Mouse (Mus musculus): ENCODE measurements around the gene Gcsam. TPM values are rescaled to one million over a fixed set of nuclear protein-coding genes. Genes with fewer than 3 reads are reported as not detected.

Gene Gcsam
- total and polyA plus RNA-seq, 2 experiments from 2014 or later, result not detected

- Histone ChIP-seq H3K27ac (ENCODE audit: low read depth, low read length) (no peak overlapping the region), H3K4me3 (ENCODE audit: low read depth, low read length) (no peak overlapping the region), H3K9me3 (ENCODE audit: low read length) (no peaks in the 10 kb centered on the region), H3K4me1 (ENCODE audit: insufficient read depth, low read length) (no peaks in the 10 kb centered on the region), H3K9ac (replicated peaks; ENCODE audit: low read length, poor library complexity, severe bottlenecking) (no peak overlapping the region), H3K4me2 (ENCODE audit: low read depth, low read length, poor library complexity, severe bottlenecking) (no peak overlapping the region), H3K27me3 (ENCODE audit: insufficient read depth, low read length) (no peaks in the 10 kb centered on the region), H3K36me3 (ENCODE audit: insufficient read depth, low read length) (no peaks in the 10 kb centered on the region)
- 83% methylated on average over 2 of the region's 2 CpGs for WGBS
- TF ChIP-seq CTCF (IDR thresholded peaks at IDR 0.05), result no peak
- no peak for DNase-seq (ENCODE audit: low spot score)
- ATAC-seq (ENCODE audit: low FRiP score), result no peak
Measured at GRCm38 (mm10) chr16:45635826-45636225, 25.6 kb downstream of the Gcsam start.

DNA sequence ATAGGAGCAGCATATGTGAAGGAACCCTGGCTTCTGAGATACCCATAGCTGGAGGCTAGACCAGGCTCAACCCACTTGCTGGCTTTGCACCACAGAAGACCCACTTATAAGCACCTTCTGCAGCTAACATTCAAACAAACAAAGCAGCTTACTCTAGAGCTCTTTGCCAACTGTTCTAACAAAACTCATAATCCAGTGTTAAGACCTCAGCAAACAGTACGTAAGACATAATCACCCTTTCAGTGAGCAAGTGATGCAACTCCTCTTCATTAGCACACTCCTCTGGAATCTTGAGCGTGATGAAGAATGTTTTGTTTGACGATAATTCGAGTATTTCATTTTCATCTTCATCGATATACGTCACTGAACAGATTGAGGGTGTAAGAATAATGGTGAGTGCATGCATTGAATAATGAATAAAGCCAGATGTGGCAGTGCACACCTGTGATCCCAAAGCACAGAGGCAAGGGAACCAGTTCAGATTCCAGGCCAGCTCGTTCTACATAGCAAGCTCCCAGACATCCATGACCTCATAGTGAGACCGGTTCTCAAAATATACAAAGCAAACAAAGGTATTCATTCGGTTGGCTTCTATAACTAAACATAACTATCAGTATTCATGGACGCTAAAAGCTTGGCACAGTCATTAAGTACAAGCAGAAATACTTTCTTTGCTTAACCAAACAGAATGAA lies 30.0 kb downstream of the Gcsam start:
- TF ChIP-seq CTCF (IDR thresholded peaks at IDR 0.05), result no peak
- H3K9me3 ChIP-seq (ENCODE audit: low read length), result no peaks in the 10 kb centered on the region
- H3K9ac ChIP-seq (replicated peaks; ENCODE audit: low read length, poor library complexity, severe bottlenecking), result no peak overlapping the region
- no peaks in the 10 kb centered on the region for H3K36me3 ChIP-seq (ENCODE audit: insufficient read depth, low read length)
- no peaks in the 10 kb centered on the region for H3K27me3 ChIP-seq (ENCODE audit: insufficient read depth, low read length)
- H3K4me3 ChIP-seq (ENCODE audit: low read depth, low read length), result no peak overlapping the region
- H3K4me2 ChIP-seq (ENCODE audit: low read depth, low read length, poor library complexity, severe bottlenecking), result no peak overlapping the region
- WGBS, result 87% methylated on average over 10 of the region's 10 CpGs
- no peak for ATAC-seq (ENCODE audit: low FRiP score)
- DNase-seq (ENCODE audit: low spot score), result no peak
- H3K4me1 ChIP-seq (ENCODE audit: insufficient read depth, low read length), result no peaks in the 10 kb centered on the region
- no peak overlapping the region for H3K27ac ChIP-seq (ENCODE audit: low read depth, low read length)

- DNase-seq (ENCODE audit: low spot score), result no peak
- WGBS, result 76% methylated on average over 3 of the region's 3 CpGs
Measured at GRCm38 (mm10) chr16:45641301-45641700, 31.1 kb downstream of the Gcsam start.

DNA sequence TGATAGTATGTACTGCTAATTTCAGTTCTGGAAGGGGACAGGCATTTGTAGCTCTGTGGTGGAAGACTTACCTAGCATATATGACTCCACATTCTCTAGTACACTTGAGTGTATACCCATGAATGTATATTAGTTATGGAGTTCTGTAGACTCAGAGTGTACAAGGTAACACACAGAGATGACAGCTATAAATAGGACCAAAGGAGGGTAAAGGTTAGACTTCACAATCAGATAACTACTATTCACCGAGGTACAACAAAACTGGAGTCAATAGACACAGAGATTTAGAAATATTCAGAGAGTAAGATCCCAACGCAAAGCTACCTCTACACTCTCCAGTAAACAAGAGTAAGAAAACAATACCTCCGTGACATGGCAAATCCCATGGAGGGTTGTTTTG lies 33.8 kb downstream of the Gcsam start:
- Histone ChIP-seq H3K36me3 (ENCODE audit: insufficient read depth, low read length) (no peaks in the 10 kb centered on the region), H3K9ac (replicated peaks; ENCODE audit: low read length, poor library complexity, severe bottlenecking) (no peak overlapping the region), H3K4me1 (ENCODE audit: insufficient read depth, low read length) (no peaks in the 10 kb centered on the region), H3K27ac (ENCODE audit: low read depth, low read length) (no peak overlapping the region), H3K27me3 (ENCODE audit: insufficient read depth, low read length) (no peaks in the 10 kb centered on the region), H3K4me3 (ENCODE audit: low read depth, low read length) (no peak overlapping the region), H3K9me3 (ENCODE audit: low read length) (no peaks in the 10 kb centered on the region), H3K4me2 (ENCODE audit: low read depth, low read length, poor library complexity, severe bottlenecking) (no peak overlapping the region)
- DNase-seq (ENCODE audit: low spot score) (no peak), ATAC-seq (ENCODE audit: low FRiP score) (no peak)
- WGBS, result 92% methylated on average over 3 of the region's 3 CpGs
- TF ChIP-seq CTCF (IDR thresholded peaks at IDR 0.05), result no peak

More at GRCm38 (mm10) chr16:45641301-45641700, 31.1 kb downstream of the Gcsam start:
- Histone ChIP-seq H3K9me3 (ENCODE audit: low read length) (no peaks in the 10 kb centered on the region), H3K36me3 (ENCODE audit: insufficient read depth, low read length) (no peaks in the 10 kb centered on the region), H3K4me1 (ENCODE audit: insufficient read depth, low read length) (no peaks in the 10 kb centered on the region), H3K4me2 (ENCODE audit: low read depth, low read length, poor library complexity, severe bottlenecking) (no peak overlapping the region), H3K27ac (ENCODE audit: low read depth, low read length) (no peak overlapping the region), H3K4me3 (ENCODE audit: low read depth, low read length) (no peak overlapping the region), H3K9ac (replicated peaks; ENCODE audit: low read length, poor library complexity, severe bottlenecking) (no peak overlapping the region), H3K27me3 (ENCODE audit: insufficient read depth, low read length) (no peaks in the 10 kb centered on the region)
- TF ChIP-seq CTCF (IDR thresholded peaks at IDR 0.05), result no peak
- no peak for ATAC-seq (ENCODE audit: low FRiP score)

DNA sequence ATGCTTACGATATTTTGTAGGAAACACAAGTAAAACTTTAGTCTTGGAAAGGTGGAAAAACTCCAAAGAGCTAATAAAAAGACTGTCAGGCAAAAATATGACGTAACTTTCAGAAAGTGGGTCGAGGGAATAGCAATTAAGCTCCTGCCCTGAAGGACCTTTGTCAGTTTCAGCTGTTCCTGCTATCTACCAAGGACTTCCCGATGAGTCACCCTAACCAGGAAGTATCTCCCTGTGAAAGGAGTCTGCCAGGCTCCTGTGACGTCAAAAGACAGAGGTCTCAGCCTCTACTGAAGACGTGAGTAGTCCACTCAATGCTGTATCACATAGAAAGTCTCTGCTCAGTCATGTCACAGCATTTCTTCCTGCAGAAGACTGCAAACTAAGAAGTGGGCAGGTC lies 34.2 kb downstream of the Gcsam start:
- 73% methylated on average over 6 of the region's 6 CpGs for WGBS
- Histone ChIP-seq H3K27me3 (ENCODE audit: insufficient read depth, low read length) (no peaks in the 10 kb centered on the region), H3K4me1 (ENCODE audit: insufficient read depth, low read length) (no peaks in the 10 kb centered on the region), H3K4me2 (ENCODE audit: low read depth, low read length, poor library complexity, severe bottlenecking) (no peak overlapping the region), H3K9ac (replicated peaks; ENCODE audit: low read length, poor library complexity, severe bottlenecking) (no peak overlapping the region), H3K4me3 (ENCODE audit: low read depth, low read length) (no peak overlapping the region), H3K36me3 (ENCODE audit: insufficient read depth, low read length) (no peaks in the 10 kb centered on the region), H3K9me3 (ENCODE audit: low read length) (no peaks in the 10 kb centered on the region), H3K27ac (ENCODE audit: low read depth, low read length) (no peak overlapping the region)
- DNase-seq (ENCODE audit: low spot score) (no peak), ATAC-seq (ENCODE audit: low FRiP score) (no peak)
- TF ChIP-seq CTCF (IDR thresholded peaks at IDR 0.05), result no peak

- Histone ChIP-seq H3K9ac (replicated peaks; ENCODE audit: low read length, poor library complexity, severe bottlenecking) (no peak overlapping the region), H3K27me3 (ENCODE audit: insufficient read depth, low read length) (peaks cover 5% of the 10 kb centered on the region; the same call in 1 of the 2 replicates), H3K36me3 (ENCODE audit: insufficient read depth, low read length) (no peaks in the 10 kb centered on the region), H3K9me3 (ENCODE audit: low read length) (no peaks in the 10 kb centered on the region), H3K4me1 (ENCODE audit: insufficient read depth, low read length) (no peaks in the 10 kb centered on the region), H3K4me2 (ENCODE audit: low read depth, low read length, poor library complexity, severe bottlenecking) (no peak overlapping the region), H3K4me3 (ENCODE audit: low read depth, low read length) (no peak overlapping the region), H3K27ac (ENCODE audit: low read depth, low read length) (no peak overlapping the region)
- no peak for DNase-seq (ENCODE audit: low spot score)
- TF ChIP-seq CTCF (IDR thresholded peaks at IDR 0.05), result no peak
- no peak for ATAC-seq (ENCODE audit: low FRiP score)
- 78% methylated on average over 2 of the region's 2 CpGs for WGBS
Measured at GRCm38 (mm10) chr16:45651497-45651896, 41.3 kb downstream of the Gcsam start.

Measured in midbrain, postnatal 0 days (tissue).